Mouse (Mus musculus): Measurements from ENCODE around the gene Ttc39b.

DNA sequence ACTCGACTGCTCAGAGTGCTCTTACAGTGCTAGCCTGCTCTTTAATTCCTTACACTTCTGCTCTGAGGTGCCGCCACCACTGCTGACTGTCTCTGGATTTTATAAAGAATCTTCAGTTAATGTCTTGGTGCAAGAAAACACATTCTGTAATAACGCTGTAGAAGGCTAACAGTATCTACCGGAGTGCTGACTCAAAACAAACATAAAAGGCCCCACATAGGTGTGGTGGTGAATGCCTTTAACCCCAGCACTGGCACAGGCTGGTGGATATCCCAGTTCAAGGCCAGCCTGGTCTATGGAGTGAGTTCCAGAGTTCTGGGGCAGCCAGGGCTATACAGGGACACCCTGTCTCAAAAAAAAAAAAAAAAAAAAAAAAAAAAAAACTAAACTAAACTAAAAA, 8.1 kb downstream of the Ttc39b start:
- TF ChIP-seq RCOR1 (IDR thresholded peaks at IDR 0.05; ENCODE audit: low read depth, low read length) (no peak), POLR2A (IDR thresholded peaks at IDR 0.05; ENCODE audit: control insufficient read depth in 1 of 2, insufficient read depth in 1 of 2, low read depth in 1 of 2, low read length in 2 of 2, poor library complexity in 1 of 2) (no peak), MXI1 (IDR thresholded peaks at IDR 0.05; ENCODE audit: low read depth, low read length) (no peak), UBTF (IDR thresholded peaks at IDR 0.05; ENCODE audit: borderline replicate concordance, insufficient read depth, low read depth, low read length) (no peak), CTCF (IDR thresholded peaks at IDR 0.05 in 2 of 3, conservative IDR thresholded peaks at IDR 0.05 in 1 of 3; ENCODE audit: control insufficient read depth in 1 of 3, insufficient read depth in 1 of 3, low read depth in 2 of 3, low read length in 3 of 3, poor library complexity in 1 of 3, severe bottlenecking in 1 of 3) (no peak), TBP (IDR thresholded peaks at IDR 0.05; ENCODE audit: low read depth, low read length) (no peak), EP300 (IDR thresholded peaks at IDR 0.05; ENCODE audit: low read depth in 1 of 2, low read length in 2 of 2) (no peak), E2F4 (IDR thresholded peaks at IDR 0.05; ENCODE audit: borderline replicate concordance, low read depth, low read length) (no peak), USF1 (IDR thresholded peaks at IDR 0.05; ENCODE audit: low read depth, low read length) (no peak), MYC (IDR thresholded peaks at IDR 0.05; ENCODE audit: low read depth, low read length) (no peak), ELF1 (IDR thresholded peaks at IDR 0.05; ENCODE audit: low read depth, low read length) (no peak), NRF1 (IDR thresholded peaks at IDR 0.05; ENCODE audit: insufficient read depth, low read depth, low read length, poor library complexity, severe bottlenecking) (no peak)
